Mouse (Mus musculus) T-cell, adult 2 months (primary cell): ENCODE results near the gene C1s1.
"Not testable (repeated sequence)": the region's sequence is repeated elsewhere in the genome, so short reads cannot be mapped to it uniquely, and the experiment has no call there.

Source experiments
- DNase-seq: peaks from one replicate; pipeline ENCODE4 v3.0.0; 2022; ENCODE audit warnings: low spot score

The C1s1 gene

DNA sequence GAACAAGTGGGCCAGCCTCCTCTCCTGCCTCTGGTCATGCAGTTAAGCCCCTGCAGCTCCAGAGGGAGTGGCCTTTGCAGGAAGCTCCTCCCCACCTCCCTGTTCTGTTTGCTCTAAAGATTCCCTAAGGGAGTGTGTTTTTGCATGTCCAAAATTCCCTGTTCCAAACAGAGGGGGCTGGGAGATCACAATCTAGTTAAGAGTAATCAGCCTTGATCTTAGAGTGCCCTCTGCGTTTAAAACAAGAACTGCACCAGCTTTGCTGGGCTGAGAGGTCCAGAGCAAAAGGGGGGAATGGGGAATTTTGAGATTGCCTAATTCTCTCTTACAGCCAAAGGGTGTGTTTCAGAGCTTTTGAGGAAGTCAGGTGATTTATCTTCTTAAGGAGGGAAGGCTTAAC is at the start of gene C1s1:
Gene C1s1 (minus strand): TSS at position 76 of the 400 bp plus-strand sequence.
- not testable (repeated sequence) for DNase-seq

DNA sequence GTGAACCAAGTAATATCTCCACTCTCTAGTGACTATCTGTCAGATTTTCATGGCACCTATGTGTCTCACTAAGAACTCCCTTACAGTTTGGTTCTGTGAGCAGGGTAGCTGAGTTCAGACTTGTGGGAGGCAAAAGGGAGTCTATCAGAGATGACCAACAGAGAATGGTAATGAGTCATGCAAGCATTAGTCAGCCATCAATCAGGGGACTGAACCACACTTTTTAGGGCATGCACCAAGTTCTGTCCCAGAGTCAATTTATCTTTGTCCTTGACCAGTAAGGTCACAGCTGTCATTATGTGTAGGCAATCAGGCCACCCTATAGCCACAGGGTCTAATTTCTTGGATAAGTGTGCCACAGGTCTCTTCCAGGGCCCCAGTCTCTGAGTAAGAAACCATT is 46.6 kb upstream of the C1s1 start:
- no peak for DNase-seq

DNA sequence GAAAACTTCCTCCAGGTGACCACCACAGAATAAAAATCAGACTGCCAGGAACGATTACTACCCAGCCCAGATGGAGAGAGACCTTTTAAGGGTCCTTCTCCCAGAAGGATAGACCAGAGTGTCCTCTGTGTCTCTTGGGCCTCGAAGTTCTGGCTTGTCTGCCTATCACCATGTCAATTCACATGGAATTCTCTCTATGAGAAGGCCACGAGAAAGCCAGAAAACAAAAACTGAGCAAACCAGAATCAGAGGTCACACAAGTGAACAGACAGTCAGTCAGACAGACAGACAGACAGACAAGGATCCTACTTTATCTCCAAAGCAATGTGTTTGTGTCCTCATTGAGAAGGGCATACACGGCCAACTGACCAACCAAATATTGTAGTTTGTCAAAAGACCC is 44.1 kb upstream of the C1s1 start:
- DNase-seq = no peak

DNA sequence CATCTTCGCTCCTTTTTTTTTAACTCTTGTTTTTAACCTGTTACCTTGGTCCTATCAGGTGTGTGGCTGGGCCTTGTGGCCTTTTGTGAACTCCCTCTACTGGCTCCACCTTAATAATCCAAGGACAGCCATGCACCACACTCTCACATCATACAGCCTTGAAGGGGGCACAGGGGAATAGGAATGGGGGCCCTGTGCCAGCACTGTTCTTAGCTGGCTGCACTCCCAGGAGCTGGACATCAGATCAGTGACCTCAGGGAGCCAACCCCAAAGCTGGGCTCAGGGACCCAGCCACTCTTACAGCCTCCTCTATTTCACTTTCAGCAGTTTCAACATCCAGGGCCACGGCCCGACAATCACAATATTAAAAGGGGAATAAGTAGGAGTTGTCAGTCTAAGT is 43.6 kb upstream of the C1s1 start:
- no peak for DNase-seq

DNA sequence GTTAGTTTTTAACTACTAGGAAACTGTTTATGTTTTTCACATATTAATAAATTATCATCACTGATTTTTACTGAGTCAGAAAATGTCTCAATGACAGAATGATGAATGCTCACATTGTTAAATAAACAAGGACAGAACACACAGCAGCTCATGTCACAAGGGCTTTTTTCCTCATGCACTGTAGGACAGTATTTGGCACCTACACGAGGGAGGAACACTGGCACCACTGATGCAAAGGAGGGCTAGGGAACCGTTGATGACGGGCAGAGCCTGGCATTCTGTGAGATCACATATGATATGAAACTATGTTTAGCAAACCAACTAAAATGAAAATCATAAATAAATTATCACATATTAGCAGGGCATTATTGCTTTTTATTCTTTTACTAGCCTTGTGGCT is 42.8 kb upstream of the C1s1 start:
- no peak for DNase-seq

DNA sequence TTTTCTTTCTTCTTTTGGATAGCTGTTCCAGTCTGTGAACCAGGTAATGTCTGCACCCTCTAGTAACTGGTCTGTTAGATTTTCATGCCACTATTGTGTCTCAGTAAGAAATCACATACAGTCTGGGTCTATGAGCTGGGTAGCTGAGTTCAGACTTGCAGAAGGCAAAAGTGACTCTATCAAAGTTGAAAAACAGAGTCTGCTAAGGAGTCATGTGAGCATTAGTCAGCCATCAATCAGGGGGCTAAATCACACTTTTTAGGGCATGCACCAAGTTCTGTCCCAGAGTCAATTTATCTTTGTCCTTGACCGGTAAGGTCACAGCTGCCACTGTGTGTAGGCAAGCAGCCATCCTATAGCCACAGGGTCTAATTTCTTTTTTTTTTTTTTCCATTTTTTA is 40.1 kb upstream of the C1s1 start:
- DNase-seq = no peak

DNA sequence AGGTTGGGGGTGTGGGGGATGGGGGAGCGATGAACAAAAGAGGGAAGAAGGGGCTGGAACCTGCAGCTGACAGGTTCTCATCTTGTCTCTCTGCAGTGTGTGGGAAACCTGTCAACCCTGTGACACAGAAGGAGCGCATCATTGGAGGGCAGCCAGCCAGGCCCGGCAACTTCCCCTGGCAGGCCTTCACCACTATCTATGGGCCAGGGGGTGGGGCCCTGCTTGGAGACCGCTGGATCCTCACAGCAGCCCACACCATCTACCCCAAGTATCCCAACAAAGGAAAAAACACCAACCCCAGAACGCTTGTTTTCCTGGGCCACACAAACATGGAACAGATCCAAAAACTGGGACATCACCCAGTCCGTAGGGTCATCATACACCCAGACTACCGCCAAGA is 38.0 kb upstream of the C1s1 start:
- DNase-seq = not testable (repeated sequence)

DNA sequence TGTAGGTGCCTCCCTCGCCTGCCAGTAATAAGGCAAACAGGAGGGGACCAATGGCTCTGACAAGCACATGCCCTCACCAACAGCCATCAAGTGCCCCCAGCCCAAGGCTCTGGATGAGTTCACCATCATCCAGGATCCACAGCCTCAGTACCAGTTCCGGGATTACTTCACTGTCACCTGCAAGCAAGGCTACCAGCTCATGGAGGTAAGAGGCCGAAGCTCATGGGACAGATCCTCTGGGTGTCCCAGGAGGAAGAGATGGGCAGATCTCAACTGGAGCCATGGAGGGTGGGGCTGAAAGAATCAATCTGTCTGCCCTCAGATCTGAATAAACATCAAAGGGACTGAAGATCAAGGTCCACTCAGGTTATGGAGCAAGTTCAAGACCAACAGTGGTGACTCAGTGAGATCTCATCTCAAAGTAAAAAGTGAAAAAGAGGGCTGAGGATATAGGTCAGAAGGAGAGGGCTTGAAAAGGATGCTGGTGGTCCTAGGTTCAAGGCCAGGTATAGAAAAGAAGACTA is 33.1 kb upstream of the C1s1 start:
- not testable (repeated sequence) for DNase-seq

DNA sequence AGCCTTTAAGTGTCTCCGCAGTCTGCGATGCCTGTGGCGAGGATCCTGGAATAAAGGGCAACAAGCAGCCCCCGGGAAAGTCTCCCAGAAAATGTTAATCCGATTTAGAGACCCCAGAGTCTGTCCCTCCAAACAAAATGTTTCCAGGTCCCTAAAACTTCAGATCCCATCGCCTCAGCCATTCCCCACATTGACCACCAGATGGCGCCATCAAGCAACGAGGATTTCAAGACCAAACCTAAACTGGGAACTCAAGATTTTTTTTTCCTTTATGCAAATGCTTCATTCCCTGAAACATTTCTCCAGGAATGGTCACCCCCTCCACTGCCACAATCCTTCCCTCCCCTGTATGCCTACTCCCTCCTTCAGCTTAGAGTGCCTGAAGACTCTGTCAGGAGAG is 27.9 kb upstream of the C1s1 start, which contains the start of gene C1rb:
Gene C1rb (plus strand): TSS at position 269 of the 400 bp plus-strand sequence.
- DNase-seq = peak; percentile 45

DNA sequence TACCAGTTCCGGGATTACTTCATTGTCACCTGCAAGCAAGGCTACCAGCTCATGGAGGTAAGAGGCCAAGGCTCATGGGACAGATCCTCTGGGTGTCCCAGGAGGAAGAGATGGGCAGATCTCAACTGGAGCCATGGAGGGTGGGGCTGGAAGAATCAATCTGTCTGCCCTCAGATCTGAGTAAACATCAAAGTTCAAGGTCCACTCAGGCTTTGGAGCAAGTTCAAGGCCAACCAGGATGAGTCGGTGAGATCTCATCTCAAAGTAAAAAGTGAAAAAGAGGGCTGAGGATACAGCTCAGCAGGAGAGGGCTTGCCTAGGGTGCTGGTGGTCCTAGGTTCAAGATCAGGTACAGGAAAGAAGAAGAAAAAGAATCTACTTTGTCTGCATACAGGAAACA is 19.5 kb upstream of the C1s1 start:
- not testable (repeated sequence) for DNase-seq

DNA sequence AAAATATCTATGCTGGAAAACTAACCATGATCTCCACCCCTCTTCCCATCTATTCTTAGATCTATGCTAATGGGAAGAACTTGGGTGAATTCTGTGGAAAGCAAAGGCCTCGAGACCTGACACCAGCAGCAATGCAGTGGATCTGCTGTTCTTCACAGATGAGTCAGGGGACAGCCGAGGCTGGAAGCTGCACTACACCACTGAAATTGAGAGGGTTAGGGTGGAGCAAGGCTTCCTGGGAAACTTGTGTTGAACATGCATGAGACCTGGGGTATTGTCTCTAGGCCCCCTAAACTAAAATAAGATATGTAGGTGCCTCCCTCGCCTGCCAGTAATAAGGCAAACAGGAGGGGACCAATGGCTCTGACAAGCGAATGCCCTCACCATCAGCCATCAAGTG is 19.0 kb upstream of the C1s1 start:
- not testable (repeated sequence) for DNase-seq

DNA sequence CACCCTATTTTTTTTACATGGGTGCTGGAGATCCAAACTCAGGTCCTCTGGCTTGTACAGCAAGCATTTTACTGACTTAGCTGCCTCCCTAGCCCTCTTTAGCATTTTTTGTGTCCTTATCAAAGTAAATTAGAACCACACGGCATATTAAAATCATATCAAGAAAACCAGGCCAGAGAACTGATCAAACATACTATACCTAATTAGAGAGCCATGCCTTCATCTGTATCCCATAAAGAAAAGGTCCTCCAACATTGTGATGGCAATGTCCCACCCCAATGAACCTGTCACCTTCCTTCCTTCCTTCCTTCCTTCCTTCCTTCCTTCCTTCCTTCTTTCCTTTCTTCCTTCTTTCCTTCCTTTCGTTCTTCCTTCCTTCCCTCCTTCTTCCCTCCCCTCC is 13.8 kb upstream of the C1s1 start:
- not testable (repeated sequence) for DNase-seq

DNA sequence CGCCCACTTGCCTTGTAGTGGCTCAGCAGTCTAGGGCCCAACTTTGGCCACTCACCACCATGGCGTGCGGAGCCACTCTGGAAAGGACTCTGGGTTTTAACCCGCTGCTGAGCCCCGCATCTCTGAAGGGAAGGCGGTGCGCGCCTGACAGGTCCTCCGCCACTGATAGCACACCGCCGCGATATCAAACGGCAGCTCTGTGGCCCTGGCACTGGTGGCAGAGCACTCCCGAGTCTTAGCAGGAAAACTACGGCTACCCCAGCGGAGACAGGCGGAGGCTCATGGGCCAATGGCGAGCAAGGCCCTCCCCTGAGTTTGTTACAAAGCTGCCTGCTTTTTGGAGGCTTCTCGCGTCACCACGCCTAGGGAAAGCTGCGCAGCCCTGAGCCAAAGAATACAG is 10.6 kb upstream of the C1s1 start:
- no peak for DNase-seq

DNA sequence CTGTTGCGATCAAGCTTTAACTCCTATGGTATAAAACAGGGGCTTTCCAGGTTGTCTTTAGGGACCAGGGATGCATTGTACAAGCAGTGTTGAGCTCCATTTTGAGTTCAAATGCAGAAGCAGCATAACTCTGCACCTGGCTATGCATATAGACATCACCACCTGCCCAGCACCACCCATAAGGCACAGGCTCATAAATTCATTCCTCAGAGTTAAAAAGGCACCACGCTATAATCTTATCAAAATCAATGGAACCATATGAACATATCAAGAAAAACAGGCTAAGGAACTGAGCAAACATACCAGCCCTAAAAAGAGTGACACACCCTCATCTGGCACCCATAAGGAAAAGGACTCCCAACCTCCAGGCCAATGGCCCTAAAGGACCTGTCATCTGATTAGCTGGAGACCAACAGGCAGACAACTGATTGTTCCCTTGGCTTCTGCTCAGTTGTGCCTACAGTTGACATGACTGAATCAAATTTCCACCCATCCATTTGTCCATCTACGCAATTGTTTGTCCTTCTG is 6.9 kb upstream of the C1s1 start:
- no peak for DNase-seq

DNA sequence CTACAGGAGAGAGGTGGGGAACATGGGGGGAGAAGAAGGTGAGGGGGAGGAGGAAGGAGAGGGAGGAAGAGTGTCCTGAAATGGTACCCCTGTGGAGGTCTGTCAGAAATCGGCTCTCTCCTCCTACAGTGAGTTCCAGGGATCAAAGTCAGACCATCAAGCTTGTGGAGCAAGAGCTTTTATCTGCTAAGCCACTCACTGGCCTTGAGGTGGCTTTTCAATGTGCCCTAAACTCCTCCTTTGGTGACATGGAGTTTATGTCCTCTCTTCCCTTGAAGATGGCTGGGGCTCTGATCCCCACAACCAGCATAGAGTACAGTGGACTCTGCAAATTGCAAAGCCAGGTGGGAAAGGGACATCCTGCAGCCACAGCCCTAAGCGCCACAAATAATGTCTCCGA is 5.8 kb upstream of the C1s1 start:
- not testable (repeated sequence) for DNase-seq

DNA sequence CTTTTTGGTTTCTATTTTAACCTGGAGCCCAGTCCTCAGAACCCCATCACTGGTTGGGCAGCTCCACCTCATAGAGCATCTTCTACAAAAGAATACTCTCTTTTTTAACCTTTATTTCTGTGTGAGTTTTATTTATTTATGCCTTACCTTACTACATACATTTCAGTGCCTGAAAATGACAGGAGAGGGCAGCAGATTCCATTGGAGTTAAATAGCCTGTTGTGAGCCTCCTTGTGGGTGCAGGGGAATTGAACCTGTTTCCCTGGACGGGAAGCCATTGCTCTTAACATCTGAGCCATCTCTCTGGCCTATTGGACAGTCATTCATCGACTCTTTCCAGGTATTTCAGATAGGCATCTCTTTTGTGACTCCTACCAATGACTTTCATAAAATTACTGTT is 3.3 kb upstream of the C1s1 start:
- DNase-seq = no peak

DNA sequence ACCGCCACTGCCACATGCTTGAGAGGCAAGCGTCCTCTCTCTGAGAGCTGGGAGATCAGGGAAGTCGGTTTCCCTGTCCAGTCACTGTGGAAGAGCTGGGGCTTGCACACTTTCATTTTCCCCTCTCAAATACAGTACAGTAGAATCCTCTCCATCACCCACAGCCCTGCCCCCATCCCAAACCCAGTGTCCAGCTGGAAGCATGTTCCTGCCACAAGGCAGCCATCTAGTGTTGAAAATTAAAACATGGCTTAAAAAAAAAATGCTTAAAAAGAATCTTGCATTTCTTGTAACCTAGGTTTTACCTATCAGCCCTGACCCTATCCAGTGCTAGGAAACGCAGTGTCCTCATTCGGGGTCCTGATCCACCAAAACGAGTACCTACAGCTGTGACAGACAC is 2.3 kb upstream of the C1s1 start:
- no peak for DNase-seq

DNA sequence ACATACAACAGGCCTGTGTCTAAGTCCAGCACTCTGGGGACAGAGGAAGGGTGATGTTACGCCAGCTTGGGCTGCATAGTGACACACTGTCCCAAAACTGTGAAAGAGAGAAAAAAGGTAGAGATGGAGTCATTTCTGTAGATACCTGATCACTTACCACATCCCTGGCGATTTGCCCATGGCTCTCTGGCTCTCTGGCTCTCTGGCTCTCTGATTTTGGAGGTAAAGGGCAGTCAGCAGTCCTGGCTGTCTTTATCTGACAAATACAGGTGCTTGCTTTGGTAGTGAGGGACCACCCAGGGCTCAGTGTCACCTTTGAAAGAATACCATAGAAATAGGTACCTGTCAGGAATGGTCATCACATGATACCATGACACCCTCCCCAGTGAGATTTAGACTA is 983 bp downstream of the C1s1 start:
- DNase-seq = not testable (repeated sequence)

DNA sequence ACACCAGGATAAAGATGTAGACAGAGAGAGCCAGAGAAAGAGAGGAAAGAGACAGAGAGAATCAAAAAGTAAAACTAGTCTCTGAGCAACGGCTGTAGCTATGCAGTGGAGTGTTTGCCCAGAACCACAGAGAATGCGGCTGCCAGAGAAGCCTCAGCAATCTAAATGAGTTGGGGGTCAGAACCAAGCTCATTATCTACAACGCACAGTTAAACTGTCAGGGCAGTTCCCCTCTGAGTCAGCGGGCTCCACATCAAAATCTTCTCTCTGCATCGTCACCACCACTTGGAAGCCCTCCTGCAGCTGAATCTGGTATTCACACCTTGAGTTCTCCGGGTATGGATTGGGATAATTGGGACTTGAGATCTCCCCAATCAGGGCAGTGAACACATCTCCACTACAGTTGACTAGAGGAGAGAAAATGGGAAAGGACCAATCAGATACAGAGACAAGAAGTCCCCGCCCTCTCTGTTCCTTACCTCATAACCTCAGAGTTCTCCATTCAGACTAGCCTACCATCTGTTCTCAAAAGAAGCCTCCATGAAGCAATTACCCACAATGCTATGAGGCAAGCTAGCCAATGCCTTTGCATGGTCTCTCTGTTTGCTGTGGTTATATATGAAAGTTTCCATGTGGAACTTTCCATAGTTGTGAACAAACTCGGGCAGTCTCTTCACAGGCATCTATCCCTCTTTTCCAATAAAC is 5.9 kb downstream of the C1s1 start:
- not testable (repeated sequence) for DNase-seq

DNA sequence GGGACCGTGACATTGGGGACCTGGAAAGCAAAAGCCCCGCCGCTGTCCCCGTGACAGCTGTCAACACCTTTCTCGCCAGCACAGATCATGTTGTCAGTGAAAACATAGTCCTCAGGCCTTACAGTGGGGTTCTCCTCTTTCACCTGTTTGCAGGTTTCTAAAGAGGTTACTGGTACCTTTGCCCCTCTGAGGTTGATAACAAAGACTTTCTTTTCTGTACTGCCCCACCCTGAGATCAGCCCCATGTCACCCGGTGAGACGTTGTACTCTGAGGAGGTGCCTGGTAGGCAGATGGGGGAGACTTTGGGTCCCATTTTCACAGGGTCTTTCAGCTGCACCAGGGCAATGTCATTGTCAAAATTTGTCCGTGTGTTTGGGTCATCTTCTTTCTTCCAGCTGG is 11.1 kb downstream of the C1s1 start:
- no peak for DNase-seq

DNA sequence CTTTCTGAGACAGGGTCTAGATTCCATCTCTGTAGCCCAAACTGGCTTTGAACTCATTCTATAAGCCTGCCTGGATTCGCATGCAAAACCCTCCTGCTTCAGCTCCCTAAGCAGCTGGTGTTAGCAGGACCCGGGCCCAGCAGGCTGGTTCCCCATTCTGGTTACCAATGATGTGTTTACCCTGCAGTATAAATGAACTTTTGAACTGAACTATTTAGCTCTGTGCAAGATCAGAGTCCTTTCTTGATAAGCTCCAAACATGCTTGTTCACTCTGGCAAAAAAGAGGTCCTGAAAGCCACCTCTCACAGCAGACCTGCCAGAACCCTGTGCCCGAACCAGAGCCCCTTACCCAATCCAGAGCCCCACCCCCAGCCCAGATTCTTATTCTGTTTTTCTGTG is 14.3 kb downstream of the C1s1 start:
- no peak for DNase-seq

DNA sequence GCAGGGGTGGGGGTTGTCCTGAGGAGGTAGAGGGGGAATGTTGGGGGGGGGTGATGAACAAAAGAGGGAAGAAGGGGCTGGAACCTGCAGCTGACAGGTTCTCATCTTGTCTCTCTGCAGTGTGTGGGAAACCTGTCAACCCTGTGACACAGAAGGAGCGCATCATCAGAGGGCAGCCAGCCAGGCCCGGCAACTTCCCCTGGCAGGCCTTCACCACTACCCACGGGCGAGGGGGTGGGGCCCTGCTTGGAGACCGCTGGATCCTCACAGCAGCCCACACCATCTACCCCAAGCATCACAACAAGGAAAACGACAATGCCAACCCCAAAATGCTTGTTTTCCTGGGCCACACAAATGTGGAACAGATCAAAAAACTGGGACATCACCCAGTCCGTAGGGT is 20.1 kb downstream of the C1s1 start:
- DNase-seq = not testable (repeated sequence)

DNA sequence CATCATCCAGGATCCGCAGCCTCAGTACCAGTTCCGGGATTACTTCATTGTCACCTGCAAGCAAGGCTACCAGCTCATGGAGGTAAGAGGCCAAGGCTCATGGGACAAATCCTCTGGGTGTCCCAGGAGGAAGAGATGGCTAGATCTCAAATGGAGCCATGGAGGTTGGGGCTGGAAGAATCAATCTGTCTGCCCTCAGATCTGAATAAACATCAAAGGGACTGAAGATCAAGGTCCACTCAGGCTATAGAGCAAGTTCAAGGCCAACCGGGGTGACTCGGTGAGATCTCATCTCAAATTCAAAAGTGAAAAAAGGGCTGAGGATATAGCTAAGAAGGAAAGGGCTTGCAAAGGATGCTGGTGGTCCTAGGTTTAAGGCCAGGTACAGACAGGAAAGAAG is 24.4 kb downstream of the C1s1 start:
- DNase-seq = not testable (repeated sequence)

DNA sequence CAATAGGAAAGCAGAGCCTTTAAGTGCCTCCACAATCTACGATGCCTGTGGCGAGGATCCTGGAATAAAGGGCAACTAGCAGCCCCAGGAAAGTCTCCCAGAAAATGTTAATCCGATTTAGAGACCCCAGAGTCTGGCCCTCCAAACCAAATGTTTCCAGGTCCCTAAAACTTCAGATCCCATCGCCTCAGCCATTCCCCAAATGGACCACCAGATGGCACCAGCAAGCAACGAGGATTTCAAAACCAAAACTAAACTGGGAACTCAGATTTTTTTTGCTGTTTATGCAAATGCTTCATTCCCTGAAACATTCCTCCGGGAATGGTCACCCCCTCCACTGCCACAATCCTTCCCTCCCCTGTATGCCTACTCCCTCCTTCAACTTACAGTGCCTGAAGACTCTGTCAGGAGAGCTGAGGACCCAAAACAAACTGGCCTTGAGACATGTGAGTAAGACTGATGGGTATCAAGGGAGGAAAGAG is 29.8 kb downstream of the C1s1 start, which contains the start of gene C1ra:
Gene C1ra (plus strand): TSS at position 51 of the 482 bp plus-strand sequence.
- peak; percentile 37 for DNase-seq
